Mouse (Mus musculus) C2C12 (cell line): Measurements from ENCODE around the gene Lta.

Experiments used
- CEBPB ChIP-seq: IDR thresholded peaks from one replicate; pipeline ENCODE4 v1.6.1; 2011; ENCODE audit warnings: low read depth, mild to moderate bottlenecking, control low read depth, moderate library complexity
- CTCF ChIP-seq: IDR thresholded peaks from one replicate; pipeline ENCODE4 v1.5.1; 2011; ENCODE audit not compliant: control insufficient read depth, insufficient read depth, insufficient read length
- MAX ChIP-seq: IDR thresholded peaks from one replicate; pipeline ENCODE4 v1.6.1; 2011; ENCODE audit warnings: mild to moderate bottlenecking, control low read depth
- MYOD1 ChIP-seq: IDR thresholded peaks from one replicate; pipeline ENCODE4 v1.6.1; 2011; ENCODE audit warnings: low read depth; ENCODE audit not compliant: control insufficient read depth, insufficient read length
- MYOG ChIP-seq: IDR thresholded peaks from one replicate; pipeline ENCODE4 v1.6.1; 2011; ENCODE audit not compliant: control insufficient read depth, insufficient read length; ENCODE audit errors: extremely low read depth
- USF1 ChIP-seq: IDR thresholded peaks from one replicate; pipeline ENCODE4 v1.6.1; 2011; ENCODE audit warnings: low read depth, mild to moderate bottlenecking, control low read depth, moderate library complexity

DNA sequence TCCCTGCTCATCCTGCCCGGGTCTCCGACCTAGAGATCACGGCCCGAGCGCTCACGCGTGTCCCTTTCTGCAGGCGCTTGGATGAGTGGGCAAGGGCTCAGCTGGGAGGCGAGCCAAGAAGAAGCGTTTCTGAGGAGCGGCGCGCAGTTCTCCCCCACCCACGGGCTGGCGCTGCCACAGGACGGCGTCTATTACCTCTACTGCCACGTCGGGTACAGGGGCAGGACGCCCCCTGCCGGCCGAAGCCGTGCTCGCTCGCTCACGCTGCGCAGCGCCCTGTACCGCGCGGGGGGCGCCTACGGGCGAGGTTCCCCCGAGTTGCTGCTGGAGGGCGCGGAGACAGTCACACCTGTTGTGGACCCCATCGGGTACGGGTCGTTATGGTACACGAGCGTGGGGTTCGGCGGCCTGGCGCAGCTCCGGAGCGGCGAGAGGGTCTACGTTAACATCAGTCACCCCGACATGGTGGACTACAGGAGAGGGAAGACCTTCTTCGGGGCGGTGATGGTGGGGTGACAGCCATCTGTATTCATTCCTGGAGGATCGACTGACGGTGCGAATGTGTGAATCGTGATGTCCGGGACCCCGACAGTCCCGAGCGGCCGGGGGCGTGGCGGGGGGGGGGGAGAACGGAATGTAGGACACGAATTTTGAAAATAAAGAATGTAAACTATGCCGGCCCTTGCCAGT lies 9.4 kb downstream of the Lta start:
- TF ChIP-seq CTCF = peak; percentile 99
- TF ChIP-seq MAX = no peak
- TF ChIP-seq USF1 = no peak
- no peak for TF ChIP-seq MYOD1
- no peak for TF ChIP-seq CEBPB
- TF ChIP-seq MYOG = no peak
